Mouse (Mus musculus) kidney, postnatal 10 days (tissue): ENCODE data around the gene Aldh1l1.
A peak's percentile ranks its signal among the peaks of the same experiment; 100 is the strongest.
"Not testable (repeated sequence)": the region's sequence is repeated elsewhere in the genome, so short reads cannot be mapped to it uniquely, and the experiment has no call there.

Source experiments
- DNase-seq: peaks from one replicate; pipeline ENCODE4 v3.0.0; 2021; ENCODE audit warnings: mixed read lengths

Gene Aldh1l1

DNA sequence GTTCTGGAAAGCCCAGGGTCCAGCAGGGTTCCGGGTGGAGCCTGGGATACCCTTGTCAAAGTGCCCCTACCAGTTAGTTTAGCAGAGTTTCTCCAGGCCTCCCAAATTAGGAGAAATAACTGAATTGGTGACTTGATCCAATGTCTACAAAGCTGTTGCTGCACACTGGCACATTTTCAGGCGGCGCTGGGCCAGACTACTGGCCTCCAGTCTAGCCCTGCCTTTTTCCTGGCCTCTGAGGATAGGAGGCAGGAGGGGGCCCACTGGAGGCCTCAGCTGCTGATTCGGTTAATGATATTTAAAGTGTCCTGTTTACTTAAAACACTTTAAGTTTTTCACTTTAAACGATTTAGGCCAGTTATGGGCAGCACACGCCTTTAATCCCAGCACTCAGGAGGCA, 138.0 kb downstream of the Aldh1l1 start:
- peak; percentile 70 for DNase-seq

DNA sequence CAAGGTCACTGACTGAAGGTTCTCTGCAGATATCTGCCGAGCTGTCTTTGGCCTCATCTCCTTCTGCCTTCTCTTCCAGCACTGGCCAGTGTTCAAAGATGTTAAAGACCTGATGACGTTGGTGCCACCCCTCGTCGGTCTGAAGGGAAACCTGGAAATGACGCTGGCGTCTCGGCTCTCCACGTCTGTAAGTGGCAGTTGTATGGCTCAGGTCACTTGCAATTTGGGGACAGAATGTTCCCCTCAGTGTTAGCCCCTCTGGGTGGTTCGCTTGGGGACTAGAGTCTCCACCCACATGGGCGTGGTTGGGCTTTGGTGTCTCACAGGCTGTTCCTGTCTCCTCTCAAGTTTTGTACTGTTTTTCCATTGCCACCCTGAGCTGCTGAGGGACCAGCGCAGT, 138.5 kb downstream of the Aldh1l1 start:
- no peak for DNase-seq

DNA sequence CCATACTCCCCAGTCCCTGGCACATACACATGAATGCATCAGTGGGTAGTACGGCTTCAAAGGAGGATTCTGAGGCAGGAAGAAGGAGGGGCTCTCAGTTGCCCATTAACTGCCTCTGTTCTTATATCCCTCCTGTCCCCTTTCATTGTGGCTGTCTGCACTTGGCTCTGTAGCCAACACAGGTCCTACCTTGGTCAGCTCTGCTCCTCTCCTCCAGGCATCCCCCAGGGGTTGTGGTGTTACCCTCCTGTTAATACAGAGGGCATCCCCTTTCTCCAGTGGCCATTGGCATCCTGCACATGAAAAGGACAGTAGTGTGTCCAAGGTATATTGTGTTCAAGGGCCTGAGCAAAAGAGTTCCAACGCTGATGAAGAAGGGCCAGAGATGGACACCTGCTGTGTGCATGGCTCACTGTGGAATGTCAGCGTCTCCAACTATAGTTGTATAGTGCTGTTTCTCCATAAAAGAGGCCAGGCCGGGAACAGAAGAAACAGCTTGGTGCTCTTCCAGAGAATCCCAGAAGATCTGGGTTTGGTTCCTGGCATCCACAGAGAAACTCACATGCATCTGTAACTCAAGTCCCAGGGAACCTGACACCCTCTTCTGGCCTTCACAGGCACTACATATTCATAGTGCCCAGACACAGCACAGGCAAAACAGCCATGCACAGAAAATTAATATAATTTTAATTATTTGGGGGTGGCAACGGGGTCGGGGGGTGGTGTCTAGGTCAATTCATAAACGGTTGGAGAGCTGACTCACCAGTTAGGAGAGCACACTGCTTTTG, 139.2 kb downstream of the Aldh1l1 start:
- DNase-seq, result no peak

DNA sequence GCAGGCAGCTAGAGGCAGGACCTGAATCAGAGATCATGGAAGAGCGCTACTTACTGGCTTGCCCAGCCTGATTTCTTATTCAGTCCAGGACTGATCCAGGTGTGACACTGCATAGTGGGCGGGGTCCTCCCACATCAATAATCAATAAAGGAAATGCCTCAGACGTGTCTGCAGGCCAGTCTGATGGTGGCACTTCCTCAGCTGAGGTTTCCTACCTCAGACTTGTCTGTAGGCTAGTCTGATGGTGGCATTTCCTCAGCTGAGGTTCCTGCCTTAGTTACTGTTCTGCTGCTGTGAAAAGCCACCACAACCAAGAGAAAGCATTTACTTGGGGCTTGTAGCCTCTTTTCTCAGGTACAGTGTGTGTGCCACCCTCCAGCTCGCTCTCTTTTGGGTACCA, 141.3 kb downstream of the Aldh1l1 start:
- no peak for DNase-seq

- no peak for DNase-seq
These were observed 143.3 kb downstream of the Aldh1l1 start for GRCm38 (mm10) chr6:90629506-90629905.

- no peak for DNase-seq
These were observed 144.2 kb downstream of the Aldh1l1 start for GRCm38 (mm10) chr6:90630427-90630826.

DNA sequence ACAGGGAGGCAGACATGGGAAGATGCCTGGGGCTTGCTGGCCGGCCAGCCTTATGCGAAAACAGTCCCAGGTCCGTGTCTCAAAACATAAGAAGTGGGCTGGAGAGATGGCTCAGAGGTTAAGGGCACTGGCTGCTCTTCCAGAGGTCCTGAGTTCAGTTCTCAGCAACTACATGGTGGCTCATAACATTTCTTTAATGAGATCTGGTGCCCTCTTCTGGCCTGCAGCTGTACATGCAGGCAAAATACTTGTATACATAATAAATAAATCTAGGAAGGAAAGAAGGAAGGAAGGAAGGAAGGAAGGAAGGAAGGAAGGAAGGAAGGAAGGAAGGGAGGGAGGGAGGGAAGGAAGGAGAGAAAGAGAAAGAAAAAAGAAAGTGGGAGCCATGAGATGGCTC, 146.3 kb downstream of the Aldh1l1 start:
- not testable (repeated sequence) for DNase-seq

DNA sequence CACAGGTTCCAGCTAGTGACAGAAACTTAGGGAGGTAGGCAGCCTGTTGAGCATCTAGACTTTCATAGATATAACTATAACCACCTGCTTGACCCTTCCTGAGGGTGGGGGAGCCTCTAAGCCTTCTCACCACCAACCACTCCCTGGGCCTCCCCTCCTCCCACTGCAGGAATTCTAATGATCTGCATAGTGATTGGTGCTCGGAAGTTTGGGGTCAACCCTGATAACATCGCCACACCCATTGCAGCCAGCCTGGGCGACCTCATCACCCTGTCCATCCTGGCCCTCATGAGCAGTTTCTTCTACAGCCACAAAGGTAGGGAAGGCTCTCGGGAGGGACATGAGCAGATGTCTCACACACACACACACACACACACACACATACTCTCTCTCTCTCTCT, 148.9 kb downstream of the Aldh1l1 start:
- no peak for DNase-seq

- DNase-seq, result no peak
These were observed 149.4 kb downstream of the Aldh1l1 start for GRCm38 (mm10) chr6:90635611-90636010.

DNA sequence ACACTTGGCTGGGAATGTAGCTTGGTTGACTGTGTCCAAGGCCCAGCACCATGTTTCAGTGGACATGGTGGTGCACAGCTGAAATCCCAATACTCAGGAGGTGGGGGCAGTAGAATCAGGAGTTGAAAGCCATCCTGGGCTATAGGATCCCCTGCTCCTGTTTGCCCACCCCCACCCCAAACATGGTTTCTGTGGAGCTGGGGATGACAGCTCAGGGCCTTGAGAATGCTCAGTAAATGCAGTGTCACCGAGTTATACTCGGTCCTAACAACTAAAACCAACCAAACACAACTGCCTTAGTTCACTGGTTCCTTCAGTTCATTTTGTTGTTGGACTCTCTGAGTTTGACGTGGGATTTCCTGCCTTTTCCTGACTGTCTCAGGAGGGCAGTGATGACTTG, 156.8 kb downstream of the Aldh1l1 start:
- no peak for DNase-seq

- DNase-seq, result no peak
These were observed 158.7 kb downstream of the Aldh1l1 start for GRCm38 (mm10) chr6:90644965-90645364.

GRCm38 (mm10) chr6:90648391-90648790, 162.2 kb downstream of the Aldh1l1 start:
- no peak for DNase-seq

DNA sequence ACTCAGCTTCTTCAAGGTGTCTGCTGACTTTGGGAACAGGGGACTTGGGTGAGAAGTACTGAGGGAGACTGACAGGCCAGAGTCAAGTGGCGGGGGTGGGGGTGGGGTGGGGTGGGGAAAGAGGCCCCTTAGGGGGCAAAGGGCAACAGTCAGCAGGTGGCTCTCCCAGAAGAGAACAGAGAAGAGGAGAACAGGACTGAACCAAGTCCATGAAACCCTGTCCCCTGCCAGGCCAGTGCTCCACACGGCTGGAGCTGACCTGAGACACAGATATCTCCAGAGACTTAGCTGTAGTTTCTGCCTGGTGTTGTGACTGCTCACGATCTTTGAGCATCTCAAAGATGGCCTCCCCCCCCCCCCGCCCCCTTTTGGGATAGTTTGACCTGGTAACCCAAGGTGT, 163.1 kb downstream of the Aldh1l1 start:
- DNase-seq, result no peak
